Mouse (Mus musculus) liver, postnatal 0 days (tissue): ENCODE results near the gene Lcp1.

Source experiments
- CTCF ChIP-seq: sonication (generic); IDR thresholded peaks from 2 replicates; pipeline ENCODE4 v1.5.1; 2016; ENCODE audit warnings: antibody characterized with exemption, low read depth
- EP300 ChIP-seq: IDR thresholded peaks from 2 replicates; pipeline ENCODE4 v1.6.1; 2016; ENCODE audit warnings: antibody characterized with exemption, low read depth, mild to moderate bottlenecking

GRCm38 (mm10) chr14:75222386-75222785, 91.5 kb downstream of the Lcp1 start:
- TF ChIP-seq EP300 (no peak), CTCF (no peak)
